Mouse (Mus musculus): Measurements from ENCODE around the gene Dnah10. TPM values are rescaled to one million over a fixed set of nuclear protein-coding genes. Genes with fewer than 3 reads are reported as not detected.

Gene Dnah10
- total RNA-seq (2021): under 1 TPM; 0.03 to 0.22 TPM
- long read RNA-seq, experiment 1: 0 reads
- long read RNA-seq, experiment 2: 0 reads

- H3K4me3 ChIP-seq: no peak within 1 kb of the TSS
- no peak for DNase-seq
- intact Hi-C loops (cut with DNase I): no loop called here
- TF ChIP-seq CTCF (IDR thresholded peaks at IDR 0.05): no peak
- H3K27ac ChIP-seq: no peak within 1 kb of the TSS
These were observed at the start of gene Dnah10 for GRCm38 (mm10) chr5:124724997-124725396. Gene Dnah10 (plus strand): TSS chr5:124725085.

- TF ChIP-seq CTCF (IDR thresholded peaks at IDR 0.05): no peak
- intact Hi-C loops (cut with DNase I): no loop called here
These were observed 11.1 kb upstream of the Dnah10 start for GRCm38 (mm10) chr5:124713741-124714140.

GRCm38 (mm10) chr5:124715135-124715534, 9.8 kb upstream of the Dnah10 start:
- TF ChIP-seq CTCF (IDR thresholded peaks at IDR 0.05): no peak
- Histone ChIP-seq H3K27ac (peak overlapping the region; percentile 50), H3K4me3 (no peak overlapping the region)
- peak; percentile 30 for DNase-seq
- intact Hi-C loops (cut with DNase I): no loop called here

More at GRCm38 (mm10) chr5:124713741-124714140, 11.1 kb upstream of the Dnah10 start:
- no peak overlapping the region for H3K27ac ChIP-seq
- no peak for DNase-seq
- no peak overlapping the region for H3K4me3 ChIP-seq

- Histone ChIP-seq H3K4me3 (no peak overlapping the region), H3K27ac (no peak overlapping the region)
- no peak for DNase-seq
- TF ChIP-seq CTCF (IDR thresholded peaks at IDR 0.05): no peak
- intact Hi-C loops (cut with DNase I): no loop called here
These were observed 6.9 kb upstream of the Dnah10 start for GRCm38 (mm10) chr5:124717969-124718368.

- Histone ChIP-seq H3K27ac (no peak overlapping the region), H3K4me3 (no peak overlapping the region)
- intact Hi-C loops (cut with DNase I): no loop called here
- no peak for DNase-seq
- TF ChIP-seq CTCF (IDR thresholded peaks at IDR 0.05): no peak
These were observed 6.5 kb upstream of the Dnah10 start for GRCm38 (mm10) chr5:124718396-124718795.

- intact Hi-C loops (cut with DNase I): no loop called here
These were observed 1.8 kb upstream of the Dnah10 start for GRCm38 (mm10) chr5:124723125-124723524.

GRCm38 (mm10) chr5:124729662-124730206, 4.8 kb downstream of the Dnah10 start:
- no peak overlapping the region for H3K27ac ChIP-seq
- intact Hi-C loops (cut with DNase I): no loop called here
- no peak for TF ChIP-seq CTCF (IDR thresholded peaks at IDR 0.05)
- peak overlapping the region; percentile 65 for H3K4me3 ChIP-seq
- no peak for DNase-seq

More at GRCm38 (mm10) chr5:124723125-124723524, 1.8 kb upstream of the Dnah10 start:
- Histone ChIP-seq H3K27ac (no peak overlapping the region), H3K4me3 (no peak overlapping the region)
- no peak for TF ChIP-seq CTCF (IDR thresholded peaks at IDR 0.05)
- DNase-seq: no peak

- intact Hi-C loops (cut with DNase I): no loop called here
- Histone ChIP-seq H3K4me3 (no peak overlapping the region), H3K27ac (no peak overlapping the region)
- DNase-seq: no peak
- TF ChIP-seq CTCF (IDR thresholded peaks at IDR 0.05): no peak
These were observed 9.1 kb downstream of the Dnah10 start for GRCm38 (mm10) chr5:124733961-124734360.

- no peak overlapping the region for H3K4me3 ChIP-seq
- no peak for DNase-seq
- peak; percentile 9; the same call in 1 of the 2 replicates for TF ChIP-seq CTCF (IDR thresholded peaks at IDR 0.05)
- intact Hi-C loops (cut with DNase I): no loop called here
- no peak overlapping the region for H3K27ac ChIP-seq
These were observed 17.2 kb downstream of the Dnah10 start for GRCm38 (mm10) chr5:124741898-124742599.

GRCm38 (mm10) chr5:124743841-124744240, 19.0 kb downstream of the Dnah10 start:
- Histone ChIP-seq H3K4me3 (no peak overlapping the region), H3K27ac (no peak overlapping the region)
- DNase-seq: no peak
- TF ChIP-seq CTCF (IDR thresholded peaks at IDR 0.05): no peak
- intact Hi-C loops (cut with DNase I): no loop called here

GRCm38 (mm10) chr5:124746220-124746619, 21.3 kb downstream of the Dnah10 start:
- no peak for TF ChIP-seq CTCF (IDR thresholded peaks at IDR 0.05)
- no peak overlapping the region for H3K4me3 ChIP-seq
- no peak for DNase-seq
- no peak overlapping the region for H3K27ac ChIP-seq
- intact Hi-C loops (cut with DNase I): no loop called here

- Histone ChIP-seq H3K27ac (no peak overlapping the region), H3K4me3 (no peak overlapping the region)
- no peak for TF ChIP-seq CTCF (IDR thresholded peaks at IDR 0.05)
- intact Hi-C loops (cut with DNase I): no loop called here
- DNase-seq: no peak
These were observed 23.4 kb downstream of the Dnah10 start for GRCm38 (mm10) chr5:124748296-124748695.

- DNase-seq: no peak
- no peak overlapping the region for H3K27ac ChIP-seq
- no peak for TF ChIP-seq CTCF (IDR thresholded peaks at IDR 0.05)
- no peak overlapping the region for H3K4me3 ChIP-seq
- intact Hi-C loops (cut with DNase I): no loop called here
These were observed 26.8 kb downstream of the Dnah10 start for GRCm38 (mm10) chr5:124751656-124752055.

GRCm38 (mm10) chr5:124761011-124761410, 36.1 kb downstream of the Dnah10 start:
- no peak overlapping the region for H3K27ac ChIP-seq
- TF ChIP-seq CTCF (IDR thresholded peaks at IDR 0.05): peak; percentile 36
- H3K4me3 ChIP-seq: no peak overlapping the region
- intact Hi-C loops (cut with DNase I): no loop called here
- no peak for DNase-seq
